Mouse (Mus musculus) midbrain, postnatal 0 days (tissue): Measurements from ENCODE around the gene Zfp276. TPM values are rescaled to one million over a fixed set of nuclear protein-coding genes. Genes with fewer than 3 reads are reported as not detected.
"Not testable (repeated sequence)": the region's sequence is repeated elsewhere in the genome, so short reads cannot be mapped to it uniquely, and the experiment has no call there.

Source experiments
- ATAC-seq: fragments of 200-750 bp; cut with Nextera tagmentation; 2 replicates; pipeline ENCODE4 v1.8.0; 2017; ENCODE audit warnings: moderate number of reproducible peaks, mild to moderate bottlenecking, moderate TSS enrichment, moderate library complexity; ENCODE audit not compliant: low FRiP score
- DNase-seq: peaks from one replicate; pipeline ENCODE4 v3.0.0-alpha.2; 2015; ENCODE audit warnings: low spot score
- H3K27ac ChIP-seq: fragments of 300-500 bp; sonication (generic); 2 replicates; pipeline ENCODE4 v1.5.1; 2014; ENCODE audit warnings: low read depth, mild to moderate bottlenecking, low read length, mixed read lengths
- H3K27me3 ChIP-seq: fragments of 300-500 bp; sonication (generic); 2 replicates; pipeline ENCODE4 v1.6.1; 2014; ENCODE audit warnings: low read length, control low read depth, mixed read lengths; ENCODE audit not compliant: insufficient read depth
- H3K36me3 ChIP-seq: fragments of 300-500 bp; sonication (generic); 2 replicates; pipeline ENCODE4 v1.6.1; 2014; ENCODE audit warnings: low read length, control low read depth, mixed read lengths; ENCODE audit not compliant: insufficient read depth
- H3K4me1 ChIP-seq: fragments of 300-500 bp; sonication (generic); 2 replicates; pipeline ENCODE4 v1.6.1; 2014; ENCODE audit warnings: mild to moderate bottlenecking, control low read depth, antibody characterized with exemption, low read length, mixed read lengths; ENCODE audit not compliant: insufficient read depth
- H3K4me2 ChIP-seq: fragments of 300-500 bp; sonication (generic); 2 replicates; pipeline ENCODE4 v1.6.1; 2014; ENCODE audit warnings: low read depth, mild to moderate bottlenecking, low read length, mixed read lengths; ENCODE audit not compliant: poor library complexity, severe bottlenecking
- H3K4me3 ChIP-seq: fragments of 300-500 bp; sonication (generic); 2 replicates; pipeline ENCODE4 v1.5.1; 2014; ENCODE audit warnings: low read depth, mild to moderate bottlenecking, low read length, moderate library complexity
- H3K9ac ChIP-seq: fragments of 300-500 bp; sonication (generic); replicated peaks from 2 replicates; pipeline ENCODE4 v1.6.1; 2014; ENCODE audit warnings: mild to moderate bottlenecking, low read length, moderate library complexity, mixed read lengths; ENCODE audit not compliant: poor library complexity, severe bottlenecking
- H3K9me3 ChIP-seq: fragments of 300-500 bp; sonication (generic); 2 replicates; pipeline ENCODE4 v1.6.1; 2016; ENCODE audit warnings: low read length, control low read depth
- CTCF ChIP-seq: IDR thresholded peaks from 2 replicates; pipeline ENCODE4 v1.5.1; 2016; ENCODE audit warnings: antibody characterized with exemption, mild to moderate bottlenecking
- WGBS: fragments of 180-500 bp; shearing (Covaris S2); extraction: QIAGEN DNeasy Blood & Tissue Kit; methylation state at CpG from one replicate; pipeline ENCODE4 v1.1.7; 2014; 5-methylcytosine and 5-hydroxymethylcytosine counted together
- polyA plus RNA-seq: library from polyadenylated mRNA; unstranded; fragments of >200 nt; fragmentation: Nextera tagmentation; extraction: Ambion mirVana; gene quantifications from 2 replicates; pipeline ENCODE4 v1.2.1, GENCODE M21; 2015
- total RNA-seq: library from RNA; depleted of rRNA; stranded (reverse); fragments of >200 nt; gene quantifications from 2 replicates; pipeline ENCODE4 v1.2.3, GENCODE M21; 2014

Zfp276 gene
- total and polyA plus RNA-seq, 2 experiments from 2014 or later = 15.4 to 37.9 TPM

GRCm38 (mm10) chr8:123279828-123280227 is 25.8 kb downstream of the Zfp276 start:
- WGBS = 94% methylated on average over 4 of the region's 4 CpGs
- no peak for ATAC-seq
- TF ChIP-seq CTCF = no peak

GRCm38 (mm10) chr8:123280302-123281094 is 26.5 kb downstream of the Zfp276 start:
- DNase-seq = no peak
- H3K27me3 ChIP-seq = no peaks in the 10 kb centered on the region
- H3K4me2 ChIP-seq = no peak overlapping the region
- H3K9me3 ChIP-seq = no peaks in the 10 kb centered on the region
- no peak overlapping the region for H3K9ac ChIP-seq
- 88% methylated on average over 13 of the region's 13 CpGs for WGBS
- no peak for TF ChIP-seq CTCF
- no peaks in the 10 kb centered on the region for H3K4me1 ChIP-seq
- H3K4me3 ChIP-seq = no peak overlapping the region
- H3K36me3 ChIP-seq = no peaks in the 10 kb centered on the region
- H3K27ac ChIP-seq = no peak overlapping the region
- ATAC-seq = no peak

More at GRCm38 (mm10) chr8:123279828-123280227, 25.8 kb downstream of the Zfp276 start:
- Histone ChIP-seq H3K27ac (no peak overlapping the region), H3K36me3 (no peaks in the 10 kb centered on the region), H3K4me1 (no peaks in the 10 kb centered on the region), H3K4me2 (no peak overlapping the region), H3K4me3 (no peak overlapping the region), H3K27me3 (no peaks in the 10 kb centered on the region), H3K9me3 (no peaks in the 10 kb centered on the region), H3K9ac (no peak overlapping the region)
- no peak for DNase-seq

- not testable (repeated sequence) for H3K9ac ChIP-seq, H3K27ac ChIP-seq, H3K4me3 ChIP-seq, H3K36me3 ChIP-seq, H3K9me3 ChIP-seq, ATAC-seq, H3K27me3 ChIP-seq, DNase-seq, H3K4me2 ChIP-seq, H3K4me1 ChIP-seq
- WGBS = 95% methylated on average over 4 of the region's 6 CpGs
Observed at GRCm38 (mm10) chr8:123282994-123283393, 29.0 kb downstream of the Zfp276 start.

GRCm38 (mm10) chr8:123283991-123284390 is 30.0 kb downstream of the Zfp276 start:
- WGBS = 95% methylated on average over 6 of the region's 7 CpGs
- no peak for ATAC-seq

GRCm38 (mm10) chr8:123284493-123284892 is 30.5 kb downstream of the Zfp276 start:
- Histone ChIP-seq H3K36me3 (no peaks in the 10 kb centered on the region), H3K4me1 (no peaks in the 10 kb centered on the region), H3K4me2 (no peak overlapping the region), H3K9ac (no peak overlapping the region), H3K27ac (no peak overlapping the region), H3K4me3 (no peak overlapping the region), H3K27me3 (no peaks in the 10 kb centered on the region), H3K9me3 (no peaks in the 10 kb centered on the region)
- no peak for TF ChIP-seq CTCF
- DNase-seq = no peak
- no peak for ATAC-seq
- 94% methylated on average over 5 of the region's 5 CpGs for WGBS

More at GRCm38 (mm10) chr8:123283991-123284390, 30.0 kb downstream of the Zfp276 start:
- TF ChIP-seq CTCF = no peak
- DNase-seq = no peak
- H3K9me3 ChIP-seq = no peaks in the 10 kb centered on the region
- H3K36me3 ChIP-seq = no peaks in the 10 kb centered on the region
- no peak overlapping the region for H3K9ac ChIP-seq
- no peak overlapping the region for H3K4me3 ChIP-seq
- H3K27me3 ChIP-seq = no peaks in the 10 kb centered on the region
- H3K4me1 ChIP-seq = no peaks in the 10 kb centered on the region
- no peak overlapping the region for H3K27ac ChIP-seq
- no peak overlapping the region for H3K4me2 ChIP-seq

GRCm38 (mm10) chr8:123287362-123287761 is 33.4 kb downstream of the Zfp276 start:
- no peak overlapping the region for H3K9ac ChIP-seq
- DNase-seq (no peak), ATAC-seq (no peak)
- no peaks in the 10 kb centered on the region for H3K9me3 ChIP-seq
- TF ChIP-seq CTCF = no peak
- H3K4me2 ChIP-seq = no peak overlapping the region
- H3K36me3 ChIP-seq = no peaks in the 10 kb centered on the region
- no peak overlapping the region for H3K4me3 ChIP-seq
- no peaks in the 10 kb centered on the region for H3K4me1 ChIP-seq
- WGBS = 95% methylated on average over 17 of the region's 17 CpGs
- H3K27ac ChIP-seq = no peak overlapping the region
- H3K27me3 ChIP-seq = no peaks in the 10 kb centered on the region
